Mouse (Mus musculus): Measurements from ENCODE around the gene Derl3.
"Not testable (repeated sequence)": the region's sequence is repeated elsewhere in the genome, so short reads cannot be mapped to it uniquely, and the experiment has no call there.

Derl3 gene

GRCm38 (mm10) chr10:75893089-75893750, at the start of gene Derl3:
Derl3 (plus strand) TSS chr10:75893413.
- peak; percentile 99 for DNase-seq

GRCm38 (mm10) chr10:75843898-75844297, 49.3 kb upstream of the Derl3 start:
- DNase-seq = not testable (repeated sequence)

- DNase-seq = no peak
Observed at GRCm38 (mm10) chr10:75844800-75845199, 48.4 kb upstream of the Derl3 start.

GRCm38 (mm10) chr10:75845306-75845930, 47.8 kb upstream of the Derl3 start:
- DNase-seq = no peak

GRCm38 (mm10) chr10:75848382-75848781, 44.8 kb upstream of the Derl3 start:
- no peak for DNase-seq

- peak; percentile 52 for DNase-seq
Observed at GRCm38 (mm10) chr10:75851076-75851475, 42.1 kb upstream of the Derl3 start.

GRCm38 (mm10) chr10:75851681-75852080, 41.5 kb upstream of the Derl3 start:
- DNase-seq = no peak

- DNase-seq = no peak
Observed at GRCm38 (mm10) chr10:75852539-75853125, 40.6 kb upstream of the Derl3 start.

GRCm38 (mm10) chr10:75853452-75853851, 39.8 kb upstream of the Derl3 start:
- DNase-seq = peak; percentile 91

GRCm38 (mm10) chr10:75854096-75854495, 39.1 kb upstream of the Derl3 start:
- no peak for DNase-seq

- DNase-seq = no peak
Observed at GRCm38 (mm10) chr10:75854791-75855190, 38.4 kb upstream of the Derl3 start.

GRCm38 (mm10) chr10:75855416-75855981, 37.7 kb upstream of the Derl3 start:
- DNase-seq = no peak

- no peak for DNase-seq
Observed at GRCm38 (mm10) chr10:75856155-75856907, 36.9 kb upstream of the Derl3 start.

GRCm38 (mm10) chr10:75856976-75857375, 36.2 kb upstream of the Derl3 start:
- no peak for DNase-seq

- DNase-seq = no peak
Observed at GRCm38 (mm10) chr10:75857598-75857997, 35.6 kb upstream of the Derl3 start.

GRCm38 (mm10) chr10:75859107-75859746, 34.0 kb upstream of the Derl3 start:
- peak; percentile 82 for DNase-seq

- DNase-seq = peak; percentile 94
Observed at GRCm38 (mm10) chr10:75859786-75860470, 33.3 kb upstream of the Derl3 start, which contains the start of gene Mif. Mif (minus strand) TSS chr10:75860240.

- DNase-seq = peak; percentile 24
Observed at GRCm38 (mm10) chr10:75860746-75861145, 32.5 kb upstream of the Derl3 start.

GRCm38 (mm10) chr10:75861587-75861986, 31.6 kb upstream of the Derl3 start:
- no peak for DNase-seq

- DNase-seq = no peak
Observed at GRCm38 (mm10) chr10:75872025-75872914, 20.9 kb upstream of the Derl3 start.
